Mouse (Mus musculus) MEL (cell line): ENCODE measurements around the gene Wnt9a.

ENCODE experiments used
- CTCF ChIP-seq, 3 experiments: IDR thresholded peaks in 2 of 3; conservative IDR thresholded peaks in 1 of 3; 2 replicates each; pipeline ENCODE4 v1.5.1; 2011 to 2012; ENCODE audit warnings: low read length in 3 of 3, low read depth in 2 of 3, mild to moderate bottlenecking in 2 of 3, improper control_type of control experiment in 1 of 3, inconsistent platforms in 1 of 3, mixed read lengths in 1 of 3, moderate library complexity in 1 of 3; ENCODE audit not compliant: control insufficient read depth in 1 of 3, insufficient read depth in 1 of 3, poor library complexity in 1 of 3, severe bottlenecking in 1 of 3
- EP300 ChIP-seq, 2 experiments: IDR thresholded peaks; 2 replicates each; pipeline ENCODE4 v1.6.1; 2011; ENCODE audit warnings: improper control_type of control experiment in 2 of 2, low read length in 2 of 2, low read depth in 1 of 2, mild to moderate bottlenecking in 1 of 2
- GATA1 ChIP-seq: IDR thresholded peaks from 2 replicates; pipeline ENCODE4 v1.6.1; 2011; ENCODE audit warnings: low read depth, low read length, improper control_type of control experiment
- MAZ ChIP-seq: IDR thresholded peaks from 2 replicates; pipeline ENCODE4 v1.6.1; 2012; ENCODE audit warnings: low read depth, mild to moderate bottlenecking, inconsistent platforms, low read length, improper control_type of control experiment
- POLR2A ChIP-seq, 2 experiments: IDR thresholded peaks; 2 replicates each; pipeline ENCODE4 v1.6.1; 2011 to 2012; ENCODE audit warnings: low read length in 2 of 2, mild to moderate bottlenecking in 2 of 2, control low read depth in 1 of 2, improper control_type of control experiment in 1 of 2, low read depth in 1 of 2, moderate library complexity in 1 of 2; ENCODE audit not compliant: control insufficient read depth in 1 of 2, insufficient read depth in 1 of 2, poor library complexity in 1 of 2
- RCOR1 ChIP-seq: IDR thresholded peaks from 2 replicates; pipeline ENCODE4 v1.6.1; 2012; ENCODE audit warnings: low read depth, mild to moderate bottlenecking, inconsistent platforms, low read length, improper control_type of control experiment
- SMC3 ChIP-seq: IDR thresholded peaks from 2 replicates; pipeline ENCODE4 v1.6.1; 2011; ENCODE audit warnings: low read depth, low read length, improper control_type of control experiment

DNA sequence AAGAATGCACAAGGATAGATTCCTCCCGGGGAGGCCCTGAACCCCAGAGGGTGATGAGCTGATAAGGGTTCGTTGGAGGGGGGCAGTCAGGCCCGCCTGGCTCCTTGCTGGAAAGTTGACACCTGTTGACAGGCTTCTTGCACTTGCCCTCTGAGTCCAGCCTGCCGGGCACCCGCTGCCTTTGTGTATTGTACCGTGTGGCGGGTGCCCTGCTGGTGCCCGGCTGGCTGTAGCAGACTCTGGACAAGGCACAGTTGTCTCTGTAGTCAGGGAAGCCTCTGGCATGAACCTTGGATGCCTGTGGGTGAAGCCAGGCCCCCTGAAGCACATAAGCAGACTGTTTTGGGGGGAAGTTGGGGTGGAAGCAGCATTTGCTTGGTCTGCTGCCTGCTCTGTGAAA, 5.8 kb downstream of the Wnt9a start:
- no peak for TF ChIP-seq POLR2A (IDR thresholded peaks at IDR 0.05; ENCODE audit: control insufficient read depth in 1 of 2, insufficient read depth in 1 of 2, low read depth in 1 of 2, low read length in 2 of 2, poor library complexity in 1 of 2)
- TF ChIP-seq EP300 (IDR thresholded peaks at IDR 0.05; ENCODE audit: low read depth in 1 of 2, low read length in 2 of 2): no peak
- no peak for TF ChIP-seq MAZ
- no peak for TF ChIP-seq CTCF (IDR thresholded peaks at IDR 0.05 in 2 of 3, conservative IDR thresholded peaks at IDR 0.05 in 1 of 3; ENCODE audit: control insufficient read depth in 1 of 3, insufficient read depth in 1 of 3, low read depth in 2 of 3, low read length in 3 of 3, poor library complexity in 1 of 3, severe bottlenecking in 1 of 3)
- no peak for TF ChIP-seq RCOR1
- no peak for TF ChIP-seq SMC3
- TF ChIP-seq GATA1: no peak
